In the genomic region with DNA sequence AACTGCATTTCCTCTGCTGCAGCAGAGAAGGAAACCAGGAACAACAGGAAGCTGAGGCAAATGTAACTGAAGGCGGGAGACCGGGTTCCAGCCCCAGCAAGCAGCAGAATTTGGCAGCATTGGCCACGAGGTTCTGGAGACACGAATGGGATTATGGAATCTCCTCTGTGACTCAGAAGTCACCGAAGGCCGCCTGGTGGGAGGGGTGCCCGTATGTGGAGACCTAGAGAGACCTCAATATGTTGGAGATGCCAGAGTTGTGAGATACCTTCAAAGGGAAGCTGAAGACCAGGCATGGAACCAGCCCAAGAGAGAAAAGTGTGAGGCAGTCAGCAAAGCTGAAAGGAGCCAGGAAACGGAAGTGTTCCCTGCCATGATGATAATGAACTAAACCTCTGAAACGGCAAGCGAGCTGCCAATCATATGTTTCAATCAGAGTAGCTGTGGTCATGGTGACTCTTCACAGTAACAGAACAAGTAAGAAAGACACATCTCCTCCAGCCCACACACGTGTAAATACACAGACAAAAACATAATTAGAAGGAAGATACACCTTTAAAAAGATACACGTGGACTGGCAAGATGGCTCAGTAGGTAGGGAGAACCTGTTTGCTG, we compare ENCODE assay signal across 7 mouse cellular contexts. TPM values are rescaled to one million over a fixed set of nuclear protein-coding genes. Genes with fewer than 3 reads are reported as not detected.
A peak's percentile ranks its signal among the peaks of the same experiment; 100 is the strongest.
DNase-seq lines count a peak whose midpoint lies in the region; ATAC-seq and TF ChIP-seq lines count a peak whose summit lies in the region.

No protein-coding gene starts in this region.

- no peak overlapping the region for H3K4me3 ChIP-seq in limb, embryonic 14.5 days (replicated peaks; ENCODE audit: low read length)

- peak; percentile 1 for DNase-seq in right cerebral cortex, adult 18-20 months
- no peak for DNase-seq in right cerebral cortex, postnatal 14 days
- peak; percentile 27 for DNase-seq in adrenal gland, adult 8-10 months
- DNase-seq in heart, adult 8-10 months (ENCODE audit: low spot score), result peak; percentile 18
- no peak for DNase-seq in limb, embryonic 14.5 days (ENCODE audit: low spot score)
- DNase-seq in urinary bladder, postnatal 10 days (ENCODE audit: low spot score), result no peak

- no peak for TF ChIP-seq POLR2A in limb, embryonic 14.5 days (IDR thresholded peaks at IDR 0.05; ENCODE audit: borderline replicate concordance, extremely low read depth, insufficient read depth, insufficient read length)

- no peak for ATAC-seq in limb, embryonic 14.5 days (ENCODE audit: low FRiP score, low read depth)
- ATAC-seq in neutrophil, adult 5-6 weeks (ENCODE audit: extremely low read depth, insufficient number of reproducible peaks, low FRiP score, poor library complexity, severe bottlenecking), result peak; percentile 25; the same call in 1 of the 2 replicates

- WGBS in limb, embryonic 14.5 days, result 73% methylated on average over 12 of the region's 12 CpGs

- H3K4me1 ChIP-seq in limb, embryonic 14.5 days (ENCODE audit: control insufficient read depth, insufficient read depth, low read length), result no peaks in the 10 kb centered on the region

- H3K36me3 ChIP-seq in limb, embryonic 14.5 days (ENCODE audit: control insufficient read depth, insufficient read depth, low read length), result no peaks in the 10 kb centered on the region

- H3K9ac ChIP-seq in limb, embryonic 14.5 days (ENCODE audit: low read depth, low read length, severe bottlenecking), result no peak overlapping the region

- no peaks in the 10 kb centered on the region for H3K27me3 ChIP-seq in limb, embryonic 14.5 days (ENCODE audit: control insufficient read depth, insufficient read depth, low read length)

- no peak overlapping the region for H3K27ac ChIP-seq in limb, embryonic 14.5 days (replicated peaks; ENCODE audit: low read depth, low read length)

- no peaks in the 10 kb centered on the region for H3K9me3 ChIP-seq in limb, embryonic 14.5 days (ENCODE audit: control insufficient read depth, low read length)

- H3K4me2 ChIP-seq in limb, embryonic 14.5 days (replicated peaks; ENCODE audit: low read depth, low read length, severe bottlenecking), result peak overlapping the region; percentile 43; the same call in 1 of the 2 replicates

RNA-seq across cellular contexts. Expression of a gene that starts 3.0 kb away (rescaled TPM):
- 100 to 1,000 TPM; 105 to 165 (median 124) TPM for total RNA-seq in adrenal gland, adult 8-10 months (2022)
- total RNA-seq in heart, adult 8-10 months (2022), result 10 to 100 TPM; 54.3 to 65.2 (median 57.7) TPM
- polyA plus RNA-seq in limb, embryonic 14.5 days (2012; rRNA removed), result 80.3 and 87.5 TPM in 2 replicates
- polyA plus RNA-seq in limb, embryonic 14.5 days (2014; fragmentation: Nextera tagmentation; extraction: Ambion mirVana), result 143 and 173 TPM in 2 replicates
- total RNA-seq in neutrophil, adult 5-6 weeks (2017), result 413 and 516 TPM in 2 replicates

Comparison
In these comparisons a context has a peak if more than half of its experiments do, and no peak if none do; other contexts are left out.
1. DNase-seq: peak in right cerebral cortex, adult 18-20 months (single experiment), adrenal gland, adult 8-10 months (single experiment) and heart, adult 8-10 months (single experiment); none in right cerebral cortex, postnatal 14 days (single experiment), limb, embryonic 14.5 days (single experiment) and urinary bladder, postnatal 10 days (single experiment).